Mouse (Mus musculus) lung, postnatal 0 days (tissue): ENCODE measurements around the gene Gak.

Experiments used
- CTCF ChIP-seq: IDR thresholded peaks from 2 replicates; pipeline ENCODE4 v1.5.1; 2016; ENCODE audit warnings: antibody characterized with exemption, mild to moderate bottlenecking
- EP300 ChIP-seq: IDR thresholded peaks from 2 replicates; pipeline ENCODE4 v1.6.1; 2016; ENCODE audit warnings: antibody characterized with exemption, mild to moderate bottlenecking, control low read depth

GRCm38 (mm10) chr5:108658611-108659010 lies 29.1 kb upstream of the Gak start:
- no peak for TF ChIP-seq CTCF
- TF ChIP-seq EP300: no peak
